Mouse (Mus musculus): ENCODE data around the gene Cry1.

DNA sequence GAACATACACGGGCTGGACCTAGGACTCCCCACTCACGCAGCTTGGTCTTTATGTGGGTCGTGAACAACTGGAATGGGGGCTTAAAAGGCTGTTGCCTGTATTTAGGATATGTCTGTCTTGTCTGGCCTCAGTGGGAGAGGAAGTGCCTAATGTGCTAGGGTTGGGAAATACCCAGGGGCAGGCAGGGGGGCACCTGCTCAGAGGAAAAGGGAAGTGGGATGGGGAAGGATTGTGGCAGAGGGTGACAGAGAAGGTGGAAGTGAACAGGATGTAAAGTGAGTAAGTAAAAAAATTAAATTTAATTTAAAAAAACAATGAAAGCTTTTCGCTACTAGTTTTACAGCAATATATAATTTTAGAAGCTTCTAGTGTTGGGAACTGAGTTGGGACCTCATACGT, 9.7 kb upstream of the Cry1 start:
- TF ChIP-seq MYOD1 (IDR thresholded peaks at IDR 0.05; ENCODE audit: control insufficient read depth in 1 of 3, insufficient read length in 2 of 3, low read depth in 2 of 3) (no peak), POLR2A (IDR thresholded peaks at IDR 0.05; ENCODE audit: insufficient read length, low read depth) (no peak), MAX (IDR thresholded peaks at IDR 0.05; ENCODE audit: low read depth) (no peak), MYOG (IDR thresholded peaks at IDR 0.05; ENCODE audit: control insufficient read depth in 1 of 3, insufficient read depth in 1 of 3, insufficient read length in 2 of 3, low read depth in 2 of 3) (no peak), TCF12 (IDR thresholded peaks at IDR 0.05; ENCODE audit: insufficient read depth, poor library complexity, severe bottlenecking) (no peak), E2F4 (IDR thresholded peaks at IDR 0.05; ENCODE audit: insufficient read depth) (no peak), TCF3 (IDR thresholded peaks at IDR 0.05; ENCODE audit: insufficient read length, low read depth) (no peak), POLR2AphosphoS2 (IDR thresholded peaks at IDR 0.05; ENCODE audit: insufficient read length, low read depth) (no peak), USF1 (IDR thresholded peaks at IDR 0.05; ENCODE audit: low read depth) (no peak)
